Mouse (Mus musculus) G1E (cell line): ENCODE data around the gene H2-Q7. TPM values are rescaled to one million over a fixed set of nuclear protein-coding genes. Genes with fewer than 3 reads are reported as not detected.
"Not testable (repeated sequence)": the region's sequence is repeated elsewhere in the genome, so short reads cannot be mapped to it uniquely, and the experiment has no call there.

Experiments used
- ATAC-seq: 2 replicates; pipeline ENCODE4 v1.8.0; 2016; ENCODE audit warnings: mild to moderate bottlenecking; ENCODE audit not compliant: insufficient number of reproducible peaks, poor library complexity, low FRiP score, severe bottlenecking; ENCODE audit errors: extremely low read depth
- DNase-seq: peaks from one replicate; pipeline ENCODE4 v3.0.0; 2012; ENCODE audit warnings: low spot score
- H3K27me3 ChIP-seq: 2 replicates; pipeline ENCODE4 v1.6.1; 2012; ENCODE audit warnings: mild to moderate bottlenecking, low read length, inconsistent platforms; ENCODE audit not compliant: insufficient read depth
- H3K36me3 ChIP-seq: replicated peaks from 2 replicates; pipeline ENCODE3; 2012; ENCODE audit warnings: mild to moderate bottlenecking, inconsistent platforms
- H3K4me1 ChIP-seq: 2 replicates; pipeline ENCODE4 v1.6.1; 2012; ENCODE audit warnings: low read depth, low read length, inconsistent platforms, mixed read lengths; ENCODE audit not compliant: insufficient read depth
- H3K4me3 ChIP-seq: 2 replicates; pipeline ENCODE4 v1.5.1; 2012; ENCODE audit warnings: low read depth, mild to moderate bottlenecking, inconsistent platforms, low read length, moderate library complexity, mixed read lengths
- H3K9me3 ChIP-seq: replicated peaks from 2 replicates; pipeline ENCODE4 v1.6.1; 2012; ENCODE audit warnings: inconsistent platforms
- CTCF ChIP-seq: IDR thresholded peaks from 2 replicates; pipeline ENCODE4 v1.5.1; 2012; ENCODE audit warnings: low read depth, low read length, inconsistent platforms, mixed read lengths
- TAL1 ChIP-seq: conservative IDR thresholded peaks from 2 replicates; pipeline ENCODE4 v1.6.1; 2012; ENCODE audit warnings: low read depth, low read length, inconsistent platforms, mixed read lengths
- polyA plus RNA-seq: library from polyadenylated mRNA; stranded (reverse); fragments of >175 nt; gene quantifications from 2 replicates; pipeline ENCODE4 v1.2.3, GENCODE M21; 2012
- total RNA-seq, 2 experiments: library from RNA; stranded (forward) in 1 of 2; stranded (reverse) in 1 of 2; fragments of 200-1000 nt in 1 of 2; fragments of >200 nt in 1 of 2; fragmentation: Nextera tagmentation in 1 of 2; gene quantifications; 2 replicates each; pipeline ENCODE4 v1.2.3; 2014 to 2017

H2-Q7 gene
- total RNA-seq (2014; fragmentation: Nextera tagmentation) = not detected in 2 replicates
- 0.23 and 0.38 TPM in 2 replicates for total RNA-seq (2017)
- polyA plus RNA-seq = 0.05 TPM in 1 of 2 replicates, not detected in the other

DNA sequence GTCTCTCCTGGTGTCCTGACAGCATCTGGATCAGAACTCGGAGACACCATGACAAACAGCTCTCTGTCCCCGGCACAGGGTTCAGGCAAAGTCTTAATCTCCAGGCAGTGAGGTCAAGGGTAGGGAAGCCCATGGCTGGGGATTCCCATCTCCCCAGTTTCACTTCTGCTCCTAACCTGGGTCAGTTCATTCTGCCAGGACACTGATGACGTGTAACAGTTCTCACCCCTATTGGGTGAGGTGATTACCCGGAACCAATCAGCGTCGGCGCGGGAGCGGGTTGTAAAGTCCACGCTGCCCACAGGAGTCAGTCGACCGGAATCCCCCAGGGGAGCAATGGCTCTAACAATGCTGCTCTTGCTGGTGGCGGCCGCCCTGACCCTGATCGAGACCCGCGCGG is at the start of gene H2-Q7:
H2-Q7 (plus strand) TSS at position 271 of the 400 bp plus-strand sequence.
- H3K4me1 ChIP-seq, H3K36me3 ChIP-seq, DNase-seq, ATAC-seq, H3K9me3 ChIP-seq, H3K4me3 ChIP-seq, H3K27me3 ChIP-seq: not testable (repeated sequence)

- not testable (repeated sequence) for H3K27me3 ChIP-seq, DNase-seq, H3K9me3 ChIP-seq, H3K4me1 ChIP-seq, ATAC-seq, H3K36me3 ChIP-seq, H3K4me3 ChIP-seq
- 0 out of 2 replicates have a peak, but pooled peaks have one; percentile 41 for TF ChIP-seq CTCF
These were observed 49.2 kb upstream of the H2-Q7 start for GRCm38 (mm10) chr17:35389796-35390195.

GRCm38 (mm10) chr17:35392671-35393070 is 46.3 kb upstream of the H2-Q7 start:
- H3K36me3 ChIP-seq, H3K9me3 ChIP-seq, H3K27me3 ChIP-seq, DNase-seq, H3K4me1 ChIP-seq, H3K4me3 ChIP-seq, ATAC-seq: not testable (repeated sequence)

- not testable (repeated sequence) for DNase-seq, H3K36me3 ChIP-seq, H3K4me1 ChIP-seq, ATAC-seq, H3K27me3 ChIP-seq, H3K9me3 ChIP-seq, H3K4me3 ChIP-seq
These were observed 44.8 kb upstream of the H2-Q7 start for GRCm38 (mm10) chr17:35393864-35394800.

GRCm38 (mm10) chr17:35396956-35397355 is 42.0 kb upstream of the H2-Q7 start:
- H3K4me3 ChIP-seq, H3K4me1 ChIP-seq, H3K36me3 ChIP-seq, ATAC-seq, DNase-seq, H3K27me3 ChIP-seq, H3K9me3 ChIP-seq: not testable (repeated sequence)

- DNase-seq, H3K36me3 ChIP-seq, H3K4me1 ChIP-seq, ATAC-seq, H3K9me3 ChIP-seq, H3K4me3 ChIP-seq, H3K27me3 ChIP-seq: not testable (repeated sequence)
These were observed 25.9 kb upstream of the H2-Q7 start for GRCm38 (mm10) chr17:35413057-35413456.

DNA sequence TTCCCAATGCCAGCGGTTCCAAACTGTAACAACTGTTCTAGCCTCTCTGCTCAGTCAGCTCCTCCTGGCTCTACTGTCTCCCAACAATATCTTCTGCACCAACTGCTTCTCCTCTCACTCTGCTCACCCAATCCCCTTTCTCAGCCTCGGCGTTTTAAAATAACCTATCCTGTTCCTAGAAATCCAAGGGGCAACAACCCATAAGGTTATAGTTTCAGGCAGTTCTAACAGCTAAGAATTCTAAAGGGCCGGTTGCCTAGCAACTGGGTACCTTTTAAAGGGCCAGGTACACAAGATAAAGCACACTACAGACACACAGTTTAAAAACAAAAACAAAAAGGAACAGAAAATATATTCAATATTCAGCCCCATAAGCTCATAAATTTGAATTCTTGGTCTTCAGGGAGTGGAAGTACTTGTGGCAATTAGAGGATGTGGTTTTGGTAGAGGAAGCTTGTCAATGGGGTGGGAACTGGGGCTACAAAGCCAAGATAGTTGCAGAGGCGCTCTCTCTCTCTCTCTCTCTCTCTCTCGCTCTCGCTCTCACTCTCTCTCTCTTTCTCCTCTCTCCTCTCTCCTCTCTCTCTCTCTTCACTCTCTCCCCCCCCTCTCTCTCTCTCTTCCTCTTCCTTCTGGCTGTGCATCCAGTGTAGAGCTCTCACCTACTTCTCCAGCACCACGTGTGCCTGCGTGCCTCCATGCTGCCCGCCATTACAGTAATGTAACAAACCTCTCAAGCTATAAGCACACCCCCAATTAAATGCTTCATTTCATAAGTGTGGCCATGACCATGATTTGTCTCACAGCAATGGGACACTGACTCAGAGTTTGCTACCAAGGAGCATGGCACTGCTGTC is 23.5 kb upstream of the H2-Q7 start:
- not testable (repeated sequence) for ATAC-seq, H3K9me3 ChIP-seq, H3K4me1 ChIP-seq, H3K27me3 ChIP-seq, H3K36me3 ChIP-seq, H3K4me3 ChIP-seq, DNase-seq

- ATAC-seq (no peak), DNase-seq (no peak)
- no peak for TF ChIP-seq TAL1
These were observed 20.2 kb upstream of the H2-Q7 start for GRCm38 (mm10) chr17:35418772-35419171.

GRCm38 (mm10) chr17:35419564-35419963 is 19.4 kb upstream of the H2-Q7 start:
- H3K36me3 ChIP-seq, H3K9me3 ChIP-seq, ATAC-seq, H3K4me3 ChIP-seq, DNase-seq, H3K4me1 ChIP-seq, H3K27me3 ChIP-seq: not testable (repeated sequence)

More at GRCm38 (mm10) chr17:35418772-35419171, 20.2 kb upstream of the H2-Q7 start:
- no peaks in the 10 kb centered on the region for H3K4me1 ChIP-seq
- no peaks in the 10 kb centered on the region for H3K36me3 ChIP-seq
- no peaks in the 10 kb centered on the region for H3K27me3 ChIP-seq
- no peak overlapping the region for H3K4me3 ChIP-seq
- no peaks in the 10 kb centered on the region for H3K9me3 ChIP-seq
